Mouse (Mus musculus) cerebellum, adult 9-10 months (tissue): ENCODE measurements around the gene Cetn2.

Experiments used
- DNase-seq: peaks from one replicate; pipeline ENCODE4 v3.0.0; 2022

Cetn2 gene

GRCm38 (mm10) chrX:72917884-72918681, at the start of gene Cetn2, which contains the start of gene Nsdhl:
Gene Cetn2 (minus strand): TSS chrX:72918411.
Gene Nsdhl (plus strand): TSS chrX:72918557.
- peak; percentile 88 for DNase-seq

GRCm38 (mm10) chrX:72962743-72963142, 44.5 kb upstream of the Cetn2 start:
- DNase-seq = no peak

- no peak for DNase-seq
Measured at GRCm38 (mm10) chrX:72961511-72961910, 43.3 kb upstream of the Cetn2 start.

GRCm38 (mm10) chrX:72960431-72960830, 42.2 kb upstream of the Cetn2 start:
- DNase-seq = peak; percentile 5

- DNase-seq = no peak
Measured at GRCm38 (mm10) chrX:72956486-72956885, 38.3 kb upstream of the Cetn2 start.

- no peak for DNase-seq
Measured at GRCm38 (mm10) chrX:72953464-72953863, 35.3 kb upstream of the Cetn2 start.

- no peak for DNase-seq
Measured at GRCm38 (mm10) chrX:72921391-72921790, 3.2 kb upstream of the Cetn2 start.

GRCm38 (mm10) chrX:72918682-72919059, 460 bp upstream of the Cetn2 start:
- no peak for DNase-seq

GRCm38 (mm10) chrX:72911611-72912010, 6.6 kb downstream of the Cetn2 start:
- DNase-seq = no peak

GRCm38 (mm10) chrX:72908404-72908741, 9.8 kb downstream of the Cetn2 start:
- no peak for DNase-seq

GRCm38 (mm10) chrX:72907619-72908403, 10.4 kb downstream of the Cetn2 start:
- no peak for DNase-seq

GRCm38 (mm10) chrX:72902530-72902929, 15.7 kb downstream of the Cetn2 start:
- DNase-seq = no peak

- no peak for DNase-seq
Measured at GRCm38 (mm10) chrX:72896055-72896437, 22.2 kb downstream of the Cetn2 start.

GRCm38 (mm10) chrX:72895388-72896054, 22.7 kb downstream of the Cetn2 start:
- DNase-seq = no peak
